Mouse (Mus musculus) liver, embryonic 14.5 days (tissue): Measurements from ENCODE around the gene Xpo4. TPM values are rescaled to one million over a fixed set of nuclear protein-coding genes. Genes with fewer than 3 reads are reported as not detected.

Experiments used
- ATAC-seq: fragments of 200-750 bp; cut with Nextera tagmentation; 2 replicates; pipeline ENCODE4 v1.8.0; 2017; ENCODE audit warnings: moderate number of reproducible peaks, mild to moderate bottlenecking, moderate library complexity; ENCODE audit not compliant: insufficient read depth
- DNase-seq, 3 experiments: peaks; one replicate each; pipeline ENCODE4 v3.0.0-alpha.2; 2012 to 2013; ENCODE audit warnings: low read depth in 3 of 3, low spot score in 3 of 3
- H3K27ac ChIP-seq: fragments of 300-500 bp; sonication (generic); 2 replicates; pipeline ENCODE4 v1.5.1; 2014; ENCODE audit warnings: moderate library complexity, mild to moderate bottlenecking, control low read depth, inconsistent platforms
- H3K27me3 ChIP-seq: fragments of 300-500 bp; sonication (generic); 2 replicates; pipeline ENCODE4 v1.6.1; 2014; ENCODE audit warnings: mild to moderate bottlenecking, low read length, moderate library complexity; ENCODE audit not compliant: control insufficient read depth, insufficient read depth
- H3K36me3 ChIP-seq: fragments of 300-500 bp; sonication (generic); replicated peaks from 2 replicates; pipeline ENCODE4 v1.6.1; 2014; ENCODE audit warnings: low read depth; ENCODE audit not compliant: control insufficient read depth, insufficient read depth
- H3K4me1 ChIP-seq, 2 experiments: fragments of 200-500 bp in 1 of 2; fragments of 300-500 bp in 1 of 2; sonication (generic) in 1 of 2; replicated peaks; 2 replicates each; pipeline ENCODE4 v1.6.1; 2012 to 2014; ENCODE audit warnings: antibody characterized with exemption in 1 of 2, inconsistent platforms in 1 of 2, low read length in 1 of 2; ENCODE audit not compliant: control insufficient read depth in 2 of 2, insufficient read depth in 2 of 2
- H3K4me2 ChIP-seq: fragments of 300-500 bp; sonication (generic); 2 replicates; pipeline ENCODE4 v1.6.1; 2014; ENCODE audit warnings: low read depth, mild to moderate bottlenecking, control low read depth, moderate library complexity
- H3K4me3 ChIP-seq, 2 experiments: fragments of 200-500 bp in 1 of 2; fragments of 300-500 bp in 1 of 2; sonication (generic) in 1 of 2; 2 replicates each; pipeline ENCODE4 v1.5.1; 2012 to 2014; ENCODE audit warnings: low read depth in 2 of 2, low read length in 2 of 2, mild to moderate bottlenecking in 2 of 2, control low read depth in 1 of 2, inconsistent platforms in 1 of 2, moderate library complexity in 1 of 2; ENCODE audit not compliant: insufficient read depth in 1 of 2
- H3K9ac ChIP-seq: fragments of 300-500 bp; sonication (generic); replicated peaks from 2 replicates; pipeline ENCODE4 v1.6.1; 2014; ENCODE audit warnings: mild to moderate bottlenecking, control low read depth, moderate library complexity
- H3K9me3 ChIP-seq: fragments of 300-500 bp; sonication (generic); 2 replicates; pipeline ENCODE4 v1.6.1; 2016; ENCODE audit warnings: low read length, mixed read lengths; ENCODE audit not compliant: control insufficient read depth
- CTCF ChIP-seq: IDR thresholded peaks from 2 replicates; pipeline ENCODE4 v1.5.1; 2016; ENCODE audit warnings: antibody characterized with exemption, low read depth, control low read depth
- EP300 ChIP-seq: IDR thresholded peaks from 2 replicates; pipeline ENCODE4 v1.6.1; 2016; ENCODE audit warnings: antibody characterized with exemption, low read depth
- WGBS: fragments of 180-500 bp; shearing (Covaris S2); extraction: QIAGEN DNeasy Blood & Tissue Kit; methylation state at CpG from one replicate; pipeline ENCODE4 v1.1.7; 2014; ENCODE audit not compliant: insufficient replicate concordance; 5-methylcytosine and 5-hydroxymethylcytosine counted together
- polyA plus RNA-seq, 2 experiments: library from polyadenylated mRNA; depleted of rRNA in 1 of 2; stranded (reverse) in 1 of 2; unstranded in 1 of 2; fragments of >200 nt; fragmentation: Nextera tagmentation in 1 of 2; extraction: Ambion mirVana in 1 of 2; gene quantifications; 2 replicates each; pipeline versions ENCODE4 v1.2.1 to v1.2.3; 2012 to 2014

Xpo4 gene
- polyA plus RNA-seq, 2 experiments: 6.8 to 14.5 TPM

- Histone ChIP-seq H3K27me3 (no peaks in the 10 kb centered on the region), H3K4me3 (no peak overlapping the region), H3K27ac (no peak overlapping the region), H3K4me1 (peaks cover 3 to 16% of the 10 kb centered on the region in 2 experiments), H3K36me3 (no peaks in the 10 kb centered on the region), H3K9me3 (no peaks in the 10 kb centered on the region), H3K4me2 (no peak overlapping the region), H3K9ac (no peak overlapping the region; the same call in 1 of the 2 replicates)
- no peak for DNase-seq
- ATAC-seq: no peak
- WGBS: 55% methylated on average over 18 of the region's 18 CpGs
- no peak for TF ChIP-seq CTCF
- no peak for TF ChIP-seq EP300
Measured at GRCm38 (mm10) chr14:57707100-57707893, 42.1 kb upstream of the Xpo4 start.

GRCm38 (mm10) chr14:57706760-57707099 is 41.5 kb upstream of the Xpo4 start:
- DNase-seq (no peak), ATAC-seq (no peak)
- Histone ChIP-seq H3K9ac (no peak overlapping the region), H3K4me2 (no peak overlapping the region), H3K9me3 (no peaks in the 10 kb centered on the region), H3K36me3 (no peaks in the 10 kb centered on the region), H3K27ac (no peak overlapping the region), H3K4me3 (no peak overlapping the region), H3K4me1 (peaks cover 2 to 13% of the 10 kb centered on the region in 2 experiments), H3K27me3 (no peaks in the 10 kb centered on the region)
- no peak for TF ChIP-seq CTCF
- TF ChIP-seq EP300: no peak
- WGBS: 69% methylated on average over 4 of the region's 4 CpGs

- TF ChIP-seq CTCF: no peak
- no peak for TF ChIP-seq EP300
- no peak overlapping the region for H3K4me2 ChIP-seq
- no peak overlapping the region for H3K4me3 ChIP-seq
- H3K9ac ChIP-seq: no peak overlapping the region
- DNase-seq (no peak), ATAC-seq (no peak)
- H3K27me3 ChIP-seq: no peaks in the 10 kb centered on the region
- WGBS: 77% methylated on average over 4 of the region's 4 CpGs
- H3K27ac ChIP-seq: no peak overlapping the region
- H3K4me1 ChIP-seq: peaks cover 2 to 10% of the 10 kb centered on the region in 2 experiments
- no peaks in the 10 kb centered on the region for H3K36me3 ChIP-seq
- H3K9me3 ChIP-seq: no peaks in the 10 kb centered on the region
Measured at GRCm38 (mm10) chr14:57705759-57706158, 40.5 kb upstream of the Xpo4 start.

GRCm38 (mm10) chr14:57705075-57705474 is 39.8 kb upstream of the Xpo4 start:
- Histone ChIP-seq H3K36me3 (no peaks in the 10 kb centered on the region), H3K9ac (no peak overlapping the region), H3K9me3 (no peaks in the 10 kb centered on the region), H3K4me3 (no peak overlapping the region), H3K4me1 (peaks cover 0 to 9% of the 10 kb centered on the region in 2 experiments; a peak in 3 of 4 replicates), H3K27ac (no peak overlapping the region), H3K27me3 (no peaks in the 10 kb centered on the region), H3K4me2 (no peak overlapping the region)
- WGBS: 78% methylated on average over 4 of the region's 4 CpGs
- no peak for DNase-seq
- ATAC-seq: no peak
- TF ChIP-seq EP300 (no peak), CTCF (no peak)

GRCm38 (mm10) chr14:57701915-57702477 is 36.8 kb upstream of the Xpo4 start:
- Histone ChIP-seq H3K9ac (no peak overlapping the region), H3K4me1 (no peaks in the 10 kb centered on the region; a peak in 2 of 4 replicates), H3K4me2 (no peak overlapping the region), H3K27me3 (no peaks in the 10 kb centered on the region), H3K36me3 (no peaks in the 10 kb centered on the region), H3K4me3 (no peak overlapping the region), H3K27ac (no peak overlapping the region), H3K9me3 (no peaks in the 10 kb centered on the region)
- no peak for ATAC-seq
- no peak for DNase-seq
- 67% methylated on average over 12 of the region's 12 CpGs for WGBS
- TF ChIP-seq EP300 (no peak), CTCF (no peak)
